Mouse (Mus musculus) C2C12 (cell line): ENCODE results near the gene Gm20605.

ENCODE experiments used
- CEBPB ChIP-seq: IDR thresholded peaks from one replicate; pipeline ENCODE4 v1.6.1; 2011; ENCODE audit warnings: low read depth, mild to moderate bottlenecking, control low read depth, moderate library complexity
- CTCF ChIP-seq: IDR thresholded peaks from one replicate; pipeline ENCODE4 v1.5.1; 2011; ENCODE audit not compliant: control insufficient read depth, insufficient read depth, insufficient read length
- MAX ChIP-seq: IDR thresholded peaks from one replicate; pipeline ENCODE4 v1.6.1; 2011; ENCODE audit warnings: mild to moderate bottlenecking, control low read depth
- MYOD1 ChIP-seq: IDR thresholded peaks from one replicate; pipeline ENCODE4 v1.6.1; 2011; ENCODE audit warnings: low read depth; ENCODE audit not compliant: control insufficient read depth, insufficient read length
- MYOG ChIP-seq: IDR thresholded peaks from one replicate; pipeline ENCODE4 v1.6.1; 2011; ENCODE audit not compliant: control insufficient read depth, insufficient read length; ENCODE audit errors: extremely low read depth
- USF1 ChIP-seq: IDR thresholded peaks from one replicate; pipeline ENCODE4 v1.6.1; 2011; ENCODE audit warnings: low read depth, mild to moderate bottlenecking, control low read depth, moderate library complexity

GRCm38 (mm10) chr5:137649669-137650571 is 20.9 kb downstream of the Gm20605 start:
- TF ChIP-seq CEBPB = no peak
- no peak for TF ChIP-seq CTCF
- TF ChIP-seq USF1 = no peak
- no peak for TF ChIP-seq MYOD1
- no peak for TF ChIP-seq MYOG
- TF ChIP-seq MAX = no peak
